Mouse (Mus musculus) hindbrain, embryonic 11.5 days (tissue): ENCODE data around the gene Skint6. TPM values are rescaled to one million over a fixed set of nuclear protein-coding genes. Genes with fewer than 3 reads are reported as not detected.
"Not testable (repeated sequence)": the region's sequence is repeated elsewhere in the genome, so short reads cannot be mapped to it uniquely, and the experiment has no call there.

ENCODE experiments used
- ATAC-seq: fragments of 200-750 bp; cut with Nextera tagmentation; 2 replicates; pipeline ENCODE4 v1.8.0; 2017; ENCODE audit warnings: mild to moderate bottlenecking, moderate TSS enrichment, moderate library complexity; ENCODE audit not compliant: low FRiP score
- DNase-seq: peaks from one replicate; pipeline ENCODE4 v3.0.0-alpha.2; 2015; ENCODE audit warnings: low spot score
- H3K27ac ChIP-seq: fragments of 300-500 bp; sonication (generic); 2 replicates; pipeline ENCODE4 v1.5.1; 2014; ENCODE audit warnings: mild to moderate bottlenecking, low read depth, low read length
- H3K27me3 ChIP-seq: fragments of 300-500 bp; sonication (generic); 2 replicates; pipeline ENCODE4 v1.6.1; 2014; ENCODE audit warnings: mild to moderate bottlenecking, low read length, moderate library complexity, mixed read lengths; ENCODE audit not compliant: control insufficient read depth, insufficient read depth
- H3K36me3 ChIP-seq: fragments of 300-500 bp; sonication (generic); 2 replicates; pipeline ENCODE4 v1.6.1; 2014; ENCODE audit warnings: mild to moderate bottlenecking, low read length, moderate library complexity, mixed read lengths; ENCODE audit not compliant: control insufficient read depth, insufficient read depth
- H3K4me1 ChIP-seq: fragments of 300-500 bp; sonication (generic); replicated peaks from 2 replicates; pipeline ENCODE4 v1.6.1; 2014; ENCODE audit warnings: low read length, mixed read lengths; ENCODE audit not compliant: control insufficient read depth, insufficient read depth
- H3K4me2 ChIP-seq: fragments of 300-500 bp; sonication (generic); replicated peaks from 2 replicates; pipeline ENCODE4 v1.6.1; 2014; ENCODE audit warnings: mild to moderate bottlenecking, low read depth, low read length
- H3K4me3 ChIP-seq: fragments of 300-500 bp; sonication (generic); 2 replicates; pipeline ENCODE4 v1.5.1; 2014; ENCODE audit warnings: low read depth, low read length
- H3K9ac ChIP-seq: fragments of 300-500 bp; sonication (generic); 2 replicates; pipeline ENCODE4 v1.6.1; 2014; ENCODE audit warnings: low read depth, low read length
- H3K9me3 ChIP-seq: fragments of 300-500 bp; sonication (generic); 2 replicates; pipeline ENCODE4 v1.6.1; 2016; ENCODE audit warnings: low read length; ENCODE audit not compliant: control insufficient read depth
- WGBS: fragments of 180-500 bp; shearing (Covaris S2); extraction: QIAGEN DNeasy Blood & Tissue Kit; methylation state at CpG from one replicate; pipeline ENCODE4 v1.1.7; 2014; 5-methylcytosine and 5-hydroxymethylcytosine counted together
- polyA plus RNA-seq: library from polyadenylated mRNA; unstranded; fragments of >200 nt; fragmentation: Nextera tagmentation; extraction: Ambion mirVana; gene quantifications from 2 replicates; pipeline ENCODE4 v1.2.1, GENCODE M21; 2014

Gene Skint6
- polyA plus RNA-seq, result not detected in 2 replicates

DNA sequence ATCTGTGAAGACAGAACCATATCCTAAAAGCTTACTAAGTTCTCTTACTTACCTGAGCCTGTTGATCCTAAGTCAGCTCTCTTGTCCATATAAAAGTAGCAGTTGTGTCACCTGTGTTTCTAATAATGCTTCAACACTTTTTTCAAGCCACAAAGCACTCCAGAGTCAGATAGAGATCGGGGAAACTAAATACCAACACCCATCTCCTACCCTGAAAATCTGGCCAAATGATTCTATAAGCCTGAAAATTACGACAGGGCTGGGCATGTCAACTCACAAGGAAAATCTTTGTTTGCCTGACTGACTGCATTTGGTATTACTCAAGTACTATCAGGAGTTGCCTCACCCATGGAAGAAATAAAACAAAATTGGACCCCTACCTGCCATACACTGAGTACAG is at the start of gene Skint6:
Skint6 (minus strand) TSS at position 101 of the 400 bp plus-strand sequence.
- Histone ChIP-seq H3K27ac (no peak within 1 kb of the TSS), H3K36me3 (no peaks in the 10 kb centered on the region), H3K4me2 (no peak within 1 kb of the TSS), H3K9ac (no peak within 1 kb of the TSS), H3K27me3 (no peaks in the 10 kb centered on the region), H3K4me3 (no peak within 1 kb of the TSS), H3K4me1 (no peaks in the 10 kb centered on the region), H3K9me3 (no peaks in the 10 kb centered on the region)
- ATAC-seq, result no peak
- no peak for DNase-seq
- 73% methylated on average over 2 of the region's 2 CpGs for WGBS

- H3K4me3 ChIP-seq, result no peak overlapping the region
- H3K27me3 ChIP-seq, result no peaks in the 10 kb centered on the region
- H3K27ac ChIP-seq, result no peak overlapping the region
- DNase-seq (no peak), ATAC-seq (no peak)
- no peaks in the 10 kb centered on the region; the same call in 1 of the 2 replicates for H3K9me3 ChIP-seq
- no peak overlapping the region for H3K4me2 ChIP-seq
- H3K4me1 ChIP-seq, result no peaks in the 10 kb centered on the region
- no peaks in the 10 kb centered on the region for H3K36me3 ChIP-seq
- WGBS, result 100% methylated on average over 1 of the region's 1 CpGs
- no peak overlapping the region for H3K9ac ChIP-seq
These were observed 34.1 kb upstream of the Skint6 start for GRCm38 (mm10) chr4:113320911-113321310.

GRCm38 (mm10) chr4:113301773-113302473 is 15.2 kb upstream of the Skint6 start:
- ATAC-seq (no peak), DNase-seq (no peak)
- WGBS, result 77% methylated on average over 3 of the region's 3 CpGs
- Histone ChIP-seq H3K27ac (no peak overlapping the region), H3K4me1 (no peaks in the 10 kb centered on the region), H3K4me2 (no peak overlapping the region), H3K27me3 (no peaks in the 10 kb centered on the region), H3K9me3 (no peaks in the 10 kb centered on the region), H3K9ac (no peak overlapping the region), H3K36me3 (no peaks in the 10 kb centered on the region), H3K4me3 (no peak overlapping the region)

GRCm38 (mm10) chr4:113263363-113264060 is 23.3 kb downstream of the Skint6 start:
- Histone ChIP-seq H3K4me2 (no peak overlapping the region), H3K9ac (no peak overlapping the region), H3K27ac (no peak overlapping the region), H3K36me3 (no peaks in the 10 kb centered on the region), H3K9me3 (no peaks in the 10 kb centered on the region), H3K4me1 (no peaks in the 10 kb centered on the region), H3K4me3 (no peak overlapping the region), H3K27me3 (no peaks in the 10 kb centered on the region)
- WGBS, result 90% methylated on average over 1 of the region's 1 CpGs
- no peak for ATAC-seq
- DNase-seq, result no peak

GRCm38 (mm10) chr4:113245808-113246207 is 41.0 kb downstream of the Skint6 start:
- H3K9ac ChIP-seq, result no peak overlapping the region
- H3K4me3 ChIP-seq, result no peak overlapping the region
- H3K27ac ChIP-seq, result no peak overlapping the region
- no peaks in the 10 kb centered on the region for H3K4me1 ChIP-seq
- no peak overlapping the region for H3K4me2 ChIP-seq
- no peaks in the 10 kb centered on the region for H3K36me3 ChIP-seq
- ATAC-seq (no peak), DNase-seq (no peak)
- no peaks in the 10 kb centered on the region for H3K9me3 ChIP-seq
- no peaks in the 10 kb centered on the region for H3K27me3 ChIP-seq

DNA sequence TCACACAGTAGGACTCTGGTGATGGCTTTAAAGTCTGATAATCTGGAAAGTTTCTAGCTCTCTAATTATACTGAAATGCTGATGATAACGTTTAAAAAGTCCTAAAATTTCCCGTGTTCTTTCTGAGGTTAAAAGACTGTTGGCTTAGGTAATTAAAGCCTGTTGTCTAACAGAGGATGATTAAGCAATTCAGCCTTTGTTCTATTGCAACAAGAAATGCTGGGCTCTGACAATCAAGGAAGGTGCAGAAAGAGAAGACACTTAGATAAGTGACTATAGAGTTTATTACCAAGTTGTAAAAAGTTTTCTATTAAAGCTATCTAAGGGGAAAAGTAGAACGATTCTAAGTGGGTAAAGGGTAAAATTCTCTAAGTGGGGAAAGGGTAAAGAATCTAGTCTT is 219.2 kb downstream of the Skint6 start:
- ATAC-seq, result no peak
- Histone ChIP-seq H3K4me3 (no peak overlapping the region), H3K9ac (no peak overlapping the region), H3K36me3 (no peaks in the 10 kb centered on the region), H3K27me3 (no peaks in the 10 kb centered on the region), H3K27ac (no peak overlapping the region), H3K9me3 (no peaks in the 10 kb centered on the region), H3K4me2 (no peak overlapping the region), H3K4me1 (no peaks in the 10 kb centered on the region)
- DNase-seq, result no peak
- WGBS, result 63% methylated on average over 3 of the region's 3 CpGs

DNA sequence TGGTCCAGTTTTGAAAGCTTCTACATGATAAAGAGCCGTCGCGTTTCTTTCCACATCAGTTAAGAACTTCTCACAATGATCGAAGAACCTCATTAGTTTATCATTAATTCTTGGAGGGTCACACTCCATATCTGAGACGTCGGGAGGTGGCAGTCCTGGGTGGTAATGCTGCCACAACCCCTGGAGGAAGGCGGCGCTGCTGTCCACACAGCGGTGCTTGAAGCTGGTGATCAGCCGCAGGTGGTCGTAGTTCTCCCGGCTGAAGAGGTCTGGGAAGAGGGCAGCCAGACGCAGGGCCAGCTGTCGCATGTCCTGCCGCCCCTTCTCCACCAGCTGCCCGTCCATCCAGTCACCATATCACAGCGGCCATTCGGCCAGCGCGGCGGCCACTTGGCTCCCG is 307.6 kb downstream of the Skint6 start:
- not testable (repeated sequence) for H3K27me3 ChIP-seq, DNase-seq, H3K27ac ChIP-seq, H3K9ac ChIP-seq, H3K4me3 ChIP-seq, H3K4me1 ChIP-seq, H3K4me2 ChIP-seq, ATAC-seq, H3K36me3 ChIP-seq, H3K9me3 ChIP-seq
- 38% methylated on average over 14 of the region's 22 CpGs for WGBS

DNA sequence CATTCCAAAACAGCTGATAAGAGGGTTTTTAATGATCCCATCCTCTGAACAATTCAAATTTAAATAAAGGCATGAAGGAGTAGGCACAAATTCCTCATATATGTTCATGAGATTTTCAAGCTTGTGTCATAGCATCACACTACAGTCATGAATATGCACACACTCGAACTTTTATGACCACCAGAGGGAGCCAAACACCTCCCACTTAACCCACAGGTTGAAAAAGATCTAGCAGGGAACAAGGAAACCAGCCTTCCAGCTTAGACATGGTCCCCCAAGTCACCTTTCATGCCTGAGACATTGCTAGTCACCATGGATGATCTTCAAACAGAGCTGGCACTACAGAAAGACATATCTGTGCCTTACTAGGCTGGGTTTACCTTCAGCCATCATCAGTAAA is 496.1 kb downstream of the Skint6 start:
- H3K27me3 ChIP-seq, result no peaks in the 10 kb centered on the region
- DNase-seq, result peak; percentile 1
- no peaks in the 10 kb centered on the region for H3K4me1 ChIP-seq
- no peaks in the 10 kb centered on the region for H3K9me3 ChIP-seq
- 6% methylated on average over 1 of the region's 1 CpGs for WGBS
- ATAC-seq, result no peak
- no peak overlapping the region for H3K27ac ChIP-seq
- H3K4me3 ChIP-seq, result no peak overlapping the region
- no peak overlapping the region for H3K4me2 ChIP-seq
- H3K36me3 ChIP-seq, result no peaks in the 10 kb centered on the region
- H3K9ac ChIP-seq, result no peak overlapping the region

- Histone ChIP-seq H3K4me2 (no peak within 1 kb of the TSS), H3K9me3 (0 out of 2 replicates have a peak, but pooled peaks cover 4% of the 10 kb centered on the region), H3K27ac (no peak within 1 kb of the TSS), H3K9ac (no peak within 1 kb of the TSS), H3K4me1 (no peaks in the 10 kb centered on the region), H3K36me3 (no peaks in the 10 kb centered on the region), H3K27me3 (no peaks in the 10 kb centered on the region), H3K4me3 (no peak within 1 kb of the TSS)
- 76% methylated on average over 1 of the region's 1 CpGs for WGBS
- no peak for ATAC-seq
- DNase-seq, result no peak
These were observed 512.0 kb downstream of the Skint6 start, which contains the start of gene Skint10 for GRCm38 (mm10) chr4:112774766-112775165. Gene Skint10 (minus strand): TSS chr4:112774866.
